Mouse (Mus musculus): ENCODE results near the gene Adamts12. TPM values are rescaled to one million over a fixed set of nuclear protein-coding genes. Genes with fewer than 3 reads are reported as not detected.

Adamts12 gene
- total RNA-seq, 2 experiments from 2014 or later, result 5.2 to 6.5 TPM

DNA sequence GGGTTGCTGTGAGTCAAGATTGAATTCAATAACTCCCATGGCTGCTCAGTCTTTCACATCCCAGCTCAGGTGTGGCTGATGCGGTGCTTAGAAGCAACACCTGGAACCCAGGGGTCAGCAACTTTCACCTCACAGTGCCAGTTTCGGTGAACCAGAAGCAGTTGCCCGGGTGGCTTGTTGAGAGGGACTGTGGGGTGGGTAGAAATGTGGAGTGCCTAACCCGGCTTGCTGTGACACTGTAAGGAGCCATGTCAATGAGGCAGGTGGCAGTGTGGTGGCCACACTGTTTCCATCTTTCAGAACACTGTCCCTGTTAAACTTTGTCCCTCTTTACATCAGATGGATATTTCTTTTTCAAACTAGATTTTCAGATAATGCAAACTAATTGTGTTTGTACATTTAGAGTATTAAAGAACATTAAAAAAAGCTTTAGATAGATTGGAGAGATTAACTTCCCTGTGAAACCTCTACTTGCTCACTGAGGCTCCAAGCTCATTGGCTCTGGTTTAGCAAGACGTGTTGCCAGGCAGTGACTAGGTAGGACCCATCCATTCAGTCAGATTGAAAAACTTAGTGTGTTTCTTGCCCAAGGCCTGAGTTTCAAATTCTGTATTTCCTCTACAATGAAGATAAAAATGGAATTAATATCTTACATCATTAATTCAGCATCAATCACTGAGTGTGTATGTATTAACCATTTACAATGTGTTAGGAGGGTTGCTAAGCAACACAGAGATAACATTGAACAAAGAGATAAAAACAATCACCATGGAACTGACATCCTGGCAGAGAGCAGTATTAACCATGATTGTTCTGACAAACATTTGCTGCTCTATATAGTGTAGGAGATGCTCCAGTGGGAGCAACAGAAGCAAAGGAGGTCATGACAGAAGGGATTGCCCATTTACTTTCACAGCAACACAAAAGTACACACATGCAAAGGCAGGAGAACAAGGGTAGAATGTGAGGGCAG, 68.3 kb downstream of the Adamts12 start:
- DNase-seq, result no peak
- intact Hi-C loops (cut with DNase I), result no loop called here

DNA sequence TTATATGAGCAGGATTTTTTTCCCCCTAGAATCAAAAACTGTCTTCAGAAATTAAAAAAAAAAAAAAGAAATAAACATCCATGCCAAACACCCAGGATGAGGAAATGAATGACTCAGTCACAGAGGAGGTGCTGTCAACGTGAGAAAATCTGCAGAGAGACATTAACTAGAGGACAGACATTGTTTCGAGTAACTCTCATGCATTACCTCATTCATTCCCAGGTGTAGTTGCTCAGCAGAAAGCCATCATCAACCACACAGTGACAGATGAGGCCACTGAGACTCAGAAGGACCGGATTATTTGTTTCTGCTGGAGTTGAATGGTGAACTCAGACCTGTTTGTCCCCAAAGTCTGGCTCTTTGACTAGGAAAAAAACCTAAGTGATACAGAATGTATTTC, 81.0 kb downstream of the Adamts12 start:
- no peak for DNase-seq
- intact Hi-C loops (cut with DNase I), result no loop called here

DNA sequence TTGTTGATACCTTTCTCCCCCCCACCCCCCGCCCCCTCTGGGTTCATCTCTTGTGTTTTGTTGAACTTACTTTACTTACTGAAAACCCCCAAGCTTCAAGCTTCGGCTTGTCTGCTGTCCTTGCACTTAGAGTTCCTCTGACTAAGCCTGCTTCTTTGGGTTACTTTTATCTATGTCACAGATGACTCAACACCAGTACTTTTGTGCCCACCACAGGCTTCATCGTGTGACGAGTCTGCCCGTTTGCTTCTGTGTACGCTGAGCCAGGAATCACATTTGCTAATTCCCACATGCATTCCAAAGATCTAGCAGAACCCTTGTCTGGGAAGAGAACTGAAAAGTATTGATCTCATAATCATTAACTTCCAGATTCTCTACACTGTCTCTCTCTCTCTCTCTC, 94.8 kb downstream of the Adamts12 start:
- no peak for DNase-seq
- intact Hi-C loops (cut with DNase I), result no loop called here

DNA sequence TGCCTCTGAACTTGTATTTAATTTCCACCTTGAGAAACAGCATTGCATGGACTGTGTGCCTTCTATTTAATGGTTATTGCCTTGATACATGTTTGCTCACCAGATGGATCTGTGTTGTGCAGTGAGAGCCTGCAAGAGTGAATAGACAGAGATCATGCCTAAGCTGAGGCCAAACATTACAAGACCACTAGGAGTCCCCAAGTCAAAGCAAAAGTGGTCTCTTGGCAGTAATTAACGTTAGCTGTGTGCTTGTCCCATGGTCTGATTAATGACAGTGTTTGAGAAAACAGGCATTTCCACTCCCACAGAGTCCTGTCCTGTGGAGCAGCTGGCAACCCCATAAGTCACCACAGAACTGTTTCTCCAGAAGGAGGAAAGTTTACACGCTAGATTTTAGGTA, 96.2 kb downstream of the Adamts12 start:
- intact Hi-C loops (cut with DNase I), result no loop called here
- DNase-seq, result no peak

DNA sequence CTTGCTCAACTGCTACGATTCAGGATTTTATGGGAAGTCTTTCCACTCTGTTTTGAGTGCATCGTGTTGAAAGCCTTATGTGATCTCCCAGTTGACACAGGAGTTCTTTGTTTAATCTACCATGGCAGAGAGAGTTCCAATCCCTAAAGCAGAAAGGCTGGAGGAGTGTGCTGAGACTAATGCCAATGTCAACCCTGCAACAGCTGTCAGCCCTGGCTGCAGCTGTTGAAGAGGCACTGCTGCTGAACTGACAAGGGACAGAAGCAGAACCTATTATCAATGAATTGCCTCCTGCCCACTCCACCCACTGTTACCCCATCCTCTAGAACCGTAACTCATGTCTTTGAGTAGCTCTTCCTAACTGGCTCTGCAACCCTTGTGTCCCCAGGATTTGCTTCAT, 101.3 kb downstream of the Adamts12 start:
- intact Hi-C loops (cut with DNase I), result no loop called here
- DNase-seq, result no peak

DNA sequence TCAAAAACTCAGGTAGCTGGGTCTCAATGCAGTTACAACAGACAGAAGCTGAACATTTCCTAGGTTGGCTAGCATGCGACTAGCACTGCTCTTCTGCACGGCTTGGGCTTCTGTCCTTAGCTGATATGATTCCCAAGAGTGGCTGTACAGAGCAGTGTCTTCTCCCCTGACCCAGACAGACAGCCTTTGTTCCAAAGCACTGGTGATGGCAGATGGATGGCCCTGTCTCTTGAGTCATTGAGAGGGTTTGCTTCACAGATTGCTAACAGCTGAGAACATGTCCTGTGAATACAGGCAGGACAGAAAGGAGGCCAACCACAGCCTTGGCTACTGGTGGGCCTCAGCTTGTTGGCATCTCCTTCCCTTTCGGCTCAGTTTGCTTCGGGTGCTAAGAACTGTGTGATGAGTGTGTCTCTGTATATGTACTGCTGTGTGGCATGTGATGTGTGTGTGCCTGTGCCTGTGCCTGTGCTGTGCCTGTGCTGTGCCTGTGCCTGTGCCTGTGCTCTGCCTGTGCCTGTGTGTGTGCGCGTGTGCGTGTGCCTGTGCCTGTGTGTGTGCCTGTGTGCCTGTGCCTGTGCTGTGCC, 109.4 kb downstream of the Adamts12 start:
- DNase-seq, result no peak

DNA sequence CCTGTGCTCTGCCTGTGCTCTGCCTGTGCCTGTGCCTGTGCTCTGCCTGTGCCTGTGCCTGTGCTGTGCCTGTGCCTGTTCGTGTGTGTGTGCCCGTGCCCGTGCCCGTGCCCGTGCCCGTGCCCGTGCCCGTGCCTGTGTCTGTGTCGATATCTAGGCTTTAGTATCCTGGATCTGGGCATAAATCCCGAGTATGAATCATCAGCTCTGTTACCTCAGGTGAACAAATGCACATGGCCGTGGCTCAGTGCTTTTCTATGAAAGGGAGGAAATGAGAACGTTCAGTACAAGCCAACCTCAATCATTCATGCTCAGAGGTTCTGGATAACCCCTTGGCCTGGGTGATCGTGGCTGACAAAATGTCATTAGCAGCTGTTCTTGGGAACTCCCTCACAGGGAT, 110.3 kb downstream of the Adamts12 start:
- no peak for DNase-seq
- intact Hi-C loops (cut with DNase I), result no loop called here

More for the DNA sequence above, 109.4 kb downstream of the Adamts12 start:
- intact Hi-C loops (cut with DNase I), result no loop called here

DNA sequence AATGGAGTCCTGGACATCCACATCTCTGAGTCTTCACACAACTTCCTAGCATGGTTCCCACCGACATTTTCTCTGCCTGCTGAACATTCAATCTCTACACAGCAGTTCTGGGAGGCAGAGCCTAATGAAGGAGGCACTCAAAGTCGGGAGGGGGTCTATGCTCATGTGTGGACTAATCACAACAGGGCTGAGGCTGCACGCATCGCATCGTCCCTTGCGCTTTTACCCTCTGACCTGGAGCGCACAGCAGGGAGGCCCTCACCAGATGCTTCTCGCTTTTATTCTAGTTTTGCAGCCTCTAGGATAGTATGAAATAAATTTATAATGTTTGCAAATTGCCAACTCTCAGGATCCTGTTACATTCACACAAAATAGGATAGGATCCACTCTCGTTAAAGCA, 112.9 kb downstream of the Adamts12 start:
- intact Hi-C loops (cut with DNase I), result no loop called here
- no peak for DNase-seq

DNA sequence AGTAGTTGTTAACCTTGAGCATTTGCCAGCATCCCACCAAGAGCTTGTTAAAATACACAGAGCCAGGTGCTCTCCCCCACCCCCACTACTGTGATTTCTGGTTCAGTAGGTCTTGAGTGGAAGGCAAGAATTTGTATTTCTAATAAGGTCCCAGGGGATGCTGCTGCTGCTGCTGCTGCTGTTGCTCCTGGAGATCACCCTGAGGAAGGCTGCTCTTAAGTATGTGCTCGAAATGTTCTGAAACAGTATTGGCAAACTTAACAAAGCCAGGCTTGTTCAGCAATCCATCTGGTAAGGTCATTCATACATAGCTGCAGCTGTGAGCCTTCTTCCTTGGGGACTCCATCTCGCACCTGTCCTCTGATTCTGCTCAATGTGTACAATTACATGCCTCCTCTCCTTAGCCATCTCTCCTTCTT, 115.2 kb downstream of the Adamts12 start:
- DNase-seq, result peak; percentile 25
- intact Hi-C loops (cut with DNase I), result no loop called here

DNA sequence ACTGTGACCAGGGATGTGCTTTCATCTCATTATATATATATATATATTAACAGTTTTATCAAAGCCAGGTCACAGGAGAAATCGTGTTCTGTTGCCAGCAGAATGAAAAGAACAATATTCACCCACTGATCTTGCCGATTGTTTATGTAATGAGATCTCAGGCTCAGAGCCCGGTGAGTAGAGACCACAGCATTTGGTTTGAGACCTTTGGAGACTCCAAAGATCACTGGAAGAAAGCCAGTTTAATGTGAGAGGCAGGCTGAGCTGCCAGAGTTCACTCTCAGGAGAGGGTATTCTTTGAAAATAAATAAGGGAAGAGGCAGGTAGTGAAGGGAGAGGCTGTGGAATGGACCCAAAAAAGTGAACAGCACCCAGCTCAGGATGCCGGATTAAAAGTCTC, 122.1 kb downstream of the Adamts12 start:
- intact Hi-C loops (cut with DNase I), result no loop called here

DNA sequence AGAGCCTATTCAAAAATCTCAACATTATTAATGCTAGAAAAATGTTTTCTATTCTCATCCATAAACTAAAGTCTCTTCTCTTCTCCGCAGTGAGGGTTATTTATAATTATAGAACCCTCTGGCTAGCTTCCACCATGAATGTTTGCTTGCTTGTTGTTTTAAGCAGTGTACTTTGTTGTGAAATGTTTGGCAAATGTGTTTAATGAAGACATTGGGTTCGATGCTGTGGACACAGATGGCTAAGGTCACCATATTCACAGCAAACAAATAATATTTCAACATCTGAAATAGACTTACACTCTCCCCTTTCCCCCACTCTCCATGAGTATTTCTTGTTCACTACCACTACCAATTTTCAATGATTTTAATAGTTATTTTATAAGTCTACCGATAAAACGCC, 125.9 kb downstream of the Adamts12 start:
- no peak for DNase-seq
- intact Hi-C loops (cut with DNase I), result no loop called here

More for the DNA sequence above, 122.1 kb downstream of the Adamts12 start:
- DNase-seq, result no peak

DNA sequence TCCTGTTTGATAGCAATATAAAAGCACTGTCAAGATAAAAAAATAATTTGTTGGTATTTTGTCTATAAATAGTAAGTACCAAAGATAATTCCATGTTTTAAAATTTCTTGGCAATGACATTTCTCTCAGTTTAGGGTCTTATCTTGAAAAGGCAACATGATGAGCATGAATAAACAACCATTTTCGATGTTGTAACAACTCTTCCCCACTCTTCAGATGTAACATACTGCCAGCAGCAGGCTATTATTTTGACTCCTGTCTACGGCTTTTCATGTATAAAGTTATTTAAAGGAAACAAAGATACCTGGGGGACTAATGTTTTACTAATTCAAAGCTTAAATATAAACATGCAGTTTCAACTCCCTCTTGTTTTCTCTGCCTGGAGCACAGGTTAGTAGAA, 128.2 kb downstream of the Adamts12 start:
- intact Hi-C loops (cut with DNase I), result no loop called here
- no peak for DNase-seq

DNA sequence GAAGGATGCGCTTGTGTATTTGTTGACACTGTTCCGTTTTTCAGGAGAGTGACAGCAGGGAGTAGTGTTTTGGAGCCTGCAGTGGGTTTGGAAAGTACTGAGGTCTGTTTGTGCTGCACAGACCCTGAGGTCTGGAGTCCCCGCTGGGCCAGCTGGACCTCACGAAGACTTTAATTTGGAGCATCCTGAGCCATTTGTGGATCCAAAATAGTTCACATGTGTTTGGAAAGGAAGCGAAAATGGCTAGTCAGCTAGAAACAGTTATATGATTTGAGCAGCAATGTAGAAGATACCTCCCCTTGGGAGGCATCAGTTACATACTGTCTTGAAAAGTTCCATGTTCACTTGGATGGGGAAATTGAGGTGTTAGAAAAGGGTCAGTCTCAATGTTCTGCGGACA, 132.5 kb downstream of the Adamts12 start:
- intact Hi-C loops (cut with DNase I), result no loop called here
- no peak for DNase-seq

DNA sequence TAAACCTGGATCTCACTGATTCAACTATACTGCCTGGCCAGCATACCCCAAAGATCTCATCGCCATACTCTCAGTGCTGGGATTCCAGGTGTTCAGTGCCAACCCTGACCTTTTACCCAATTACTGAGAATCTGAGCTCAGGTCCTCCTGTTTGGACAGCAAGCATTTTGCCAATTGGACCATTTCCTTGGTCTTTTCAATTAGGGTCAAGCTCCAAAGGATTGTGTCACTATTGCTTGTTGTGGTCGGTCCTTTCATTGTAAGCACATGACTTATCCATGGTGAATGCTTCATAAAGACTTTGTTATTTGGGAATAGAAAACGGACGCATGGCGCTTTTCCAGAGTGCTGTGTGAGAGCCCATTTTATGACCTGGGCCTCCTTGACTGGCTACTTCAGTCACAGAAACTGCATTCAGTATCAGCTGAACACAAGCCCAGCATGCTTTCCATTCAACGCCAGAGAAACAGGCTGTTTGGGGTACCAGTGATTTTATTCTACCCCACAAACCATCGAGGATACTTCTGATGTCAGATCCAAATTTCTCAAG, 133.7 kb downstream of the Adamts12 start:
- intact Hi-C loops (cut with DNase I), result no loop called here
- peak; percentile 14 for DNase-seq

DNA sequence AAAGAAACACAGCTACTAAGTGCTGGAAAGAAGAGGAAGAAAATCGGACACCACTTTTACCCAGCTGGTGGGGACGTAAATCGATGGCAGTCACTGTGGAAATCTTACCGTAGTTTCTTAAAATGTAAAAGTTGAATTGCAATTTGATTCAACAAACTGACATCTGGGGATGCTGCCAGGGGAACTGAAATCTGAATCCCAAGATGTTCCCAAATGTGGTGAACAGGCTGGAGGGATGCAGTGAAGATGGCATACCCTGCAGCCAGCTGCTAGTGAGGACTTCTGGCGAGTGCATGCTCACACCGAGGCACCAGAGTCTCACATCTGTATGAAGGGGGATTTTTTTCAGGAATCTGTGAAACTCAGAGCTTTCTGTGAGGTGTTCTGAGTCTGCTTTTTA, 138.5 kb downstream of the Adamts12 start:
- intact Hi-C loops (cut with DNase I), result no loop called here
- no peak for DNase-seq

DNA sequence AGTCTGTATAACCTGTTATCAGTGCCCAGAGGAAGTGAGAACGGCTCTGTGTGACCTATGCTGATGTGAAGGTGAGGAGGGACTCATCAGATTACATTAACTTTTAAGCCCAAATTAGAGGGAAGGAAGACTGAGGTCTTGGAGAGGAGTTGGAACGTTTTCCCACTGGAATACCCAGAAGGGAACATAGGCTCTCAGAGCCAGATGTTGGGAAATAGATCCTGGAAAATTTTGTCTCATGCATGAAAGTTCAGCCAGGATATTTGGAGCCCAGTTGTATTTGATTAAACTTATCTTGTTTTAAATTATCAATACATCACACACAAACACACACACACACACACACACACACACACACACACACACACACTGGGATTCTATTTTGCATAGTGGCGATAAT, 140.3 kb downstream of the Adamts12 start:
- intact Hi-C loops (cut with DNase I), result no loop called here
- DNase-seq, result no peak

DNA sequence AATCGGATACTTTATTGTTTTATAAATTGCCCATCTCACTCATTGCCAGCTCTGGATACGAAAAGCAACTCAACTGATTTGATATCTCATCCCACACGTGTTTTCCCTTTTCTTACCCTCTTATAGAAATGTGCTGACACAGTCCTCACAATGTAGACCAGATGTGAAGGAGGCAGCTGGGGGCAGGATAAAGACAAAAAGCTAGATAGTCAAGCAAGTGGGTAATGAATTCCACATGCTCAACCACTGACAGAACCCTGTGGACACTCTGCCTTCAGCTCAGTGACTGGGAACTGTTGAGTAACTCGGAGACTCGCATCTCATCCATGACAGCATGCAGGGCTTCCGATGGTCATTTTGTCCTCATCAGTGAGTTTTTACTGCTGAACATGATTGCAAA, 146.4 kb downstream of the Adamts12 start:
- no peak for DNase-seq
- intact Hi-C loops (cut with DNase I), result no loop called here

DNA sequence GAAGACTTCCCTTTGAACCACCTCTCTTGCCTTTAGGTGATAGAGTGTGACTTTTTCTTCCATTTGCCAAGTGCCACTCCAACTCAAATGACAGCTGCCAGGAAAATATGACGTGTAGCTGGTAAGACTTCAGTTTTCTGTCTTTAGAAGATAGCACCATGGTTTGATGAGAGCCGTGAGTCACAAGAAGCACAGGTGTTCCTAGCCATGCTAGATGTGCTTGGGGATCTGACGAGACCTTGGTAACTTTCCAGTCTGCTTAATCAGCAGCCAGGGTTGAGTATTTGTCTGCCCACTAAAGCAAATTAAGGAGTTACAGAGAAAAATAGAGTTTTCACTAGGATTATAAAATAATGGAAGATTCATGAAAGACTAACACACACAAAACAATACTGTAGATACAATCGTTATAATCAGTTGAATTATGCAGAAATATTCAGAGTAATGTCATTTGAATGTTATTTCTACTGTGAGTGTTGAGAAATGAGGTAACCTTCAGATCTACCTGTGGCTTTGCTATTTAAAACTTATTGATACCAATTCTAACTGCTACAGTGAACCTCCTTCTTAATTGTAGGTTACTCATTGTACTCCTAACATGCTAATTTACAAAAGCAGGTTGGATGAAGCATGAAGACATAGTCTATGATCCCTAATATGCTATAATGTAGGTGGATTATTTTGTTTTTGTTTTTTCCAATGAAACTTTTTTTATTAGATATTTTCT, 169.5 kb downstream of the Adamts12 start:
- intact Hi-C loops (cut with DNase I), result no loop called here
- DNase-seq, result no peak

DNA sequence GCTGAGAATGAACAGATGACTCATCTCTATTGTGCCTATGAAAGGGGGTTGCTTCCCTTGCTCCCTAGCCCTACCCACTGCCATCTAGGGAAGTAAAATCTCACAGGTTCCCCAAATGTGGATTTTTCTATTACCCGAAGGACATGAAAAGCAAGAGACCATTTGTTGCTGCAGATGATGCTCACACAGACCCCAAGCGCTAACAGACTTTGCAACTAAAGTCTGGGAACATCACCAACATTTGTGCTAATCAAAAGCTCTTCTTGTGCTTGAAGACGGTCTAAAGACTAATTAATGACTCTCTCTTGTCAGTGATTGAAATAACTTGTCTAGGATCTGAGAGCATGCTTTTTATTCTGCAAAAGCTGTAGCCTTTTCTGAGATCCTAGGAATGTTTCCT, 175.8 kb downstream of the Adamts12 start:
- intact Hi-C loops (cut with DNase I), result no loop called here
- DNase-seq, result no peak

DNA sequence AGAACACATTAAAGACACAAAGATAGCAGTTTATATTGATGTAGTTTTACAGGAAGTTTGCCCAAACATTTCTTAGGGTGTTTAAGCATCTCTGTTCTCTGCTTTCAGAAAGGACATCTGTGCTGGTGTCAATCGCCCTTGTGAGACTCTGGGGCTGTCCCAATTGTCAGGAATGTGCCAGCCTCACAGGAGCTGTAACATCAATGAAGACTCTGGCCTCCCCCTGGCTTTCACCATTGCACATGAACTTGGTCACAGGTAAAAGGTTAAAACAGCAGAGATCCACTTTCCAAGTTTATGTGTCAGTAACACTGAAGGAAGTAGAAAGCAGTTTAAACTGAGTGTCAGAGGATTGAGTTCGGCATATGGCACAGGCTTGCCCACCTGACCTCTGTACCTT, 176.7 kb downstream of the Adamts12 start:
- intact Hi-C loops (cut with DNase I), result no loop called here
- DNase-seq, result no peak

DNA sequence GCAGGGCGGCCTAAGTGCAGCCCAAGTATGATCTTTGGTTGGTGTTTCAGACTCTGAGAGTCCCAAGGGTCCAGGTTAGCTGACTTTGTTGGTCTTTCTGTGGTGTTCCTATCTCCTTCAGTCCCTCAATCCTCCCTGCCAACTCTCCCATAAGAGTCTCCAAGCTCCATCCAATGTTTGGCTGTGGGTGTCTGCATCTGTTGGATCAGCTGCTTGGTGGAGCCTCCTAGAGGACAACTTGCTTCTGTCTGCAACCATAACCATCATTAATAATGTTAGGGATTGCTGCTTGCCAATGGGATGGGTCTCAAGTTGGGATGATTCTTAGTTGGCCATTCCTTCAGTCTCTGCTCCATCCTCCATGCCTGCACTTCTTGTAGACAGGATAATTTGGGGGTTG, 181.8 kb downstream of the Adamts12 start:
- DNase-seq, result no peak
- intact Hi-C loops (cut with DNase I), result no loop called here

Measured in left cerebral cortex, postnatal 4 days (tissue).